Comparison of ENCODE assay signal across 18 mouse cellular contexts in the genomic region with DNA sequence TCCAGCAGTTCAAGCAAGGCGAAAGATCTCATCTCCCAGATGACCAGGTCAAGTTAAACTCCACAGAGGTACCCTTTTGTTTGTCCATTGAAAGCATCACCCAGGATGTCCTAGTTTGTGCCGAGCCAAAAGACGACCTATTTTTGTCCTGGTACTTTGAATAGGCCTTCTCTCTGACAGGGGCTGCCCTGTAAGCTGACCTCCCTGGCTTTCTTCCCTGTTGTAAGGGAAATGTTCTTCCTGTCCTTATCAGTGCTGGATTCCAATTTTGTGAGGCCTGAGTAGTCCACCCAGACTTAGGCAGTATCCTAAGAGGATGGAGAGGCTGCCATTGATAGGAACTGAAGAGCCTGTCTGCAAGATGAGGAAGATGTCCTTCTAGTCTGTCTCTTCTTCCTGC.
A peak's percentile ranks its signal among the peaks of the same experiment; 100 is the strongest.
DNase-seq lines count a peak whose midpoint lies in the region; ATAC-seq and TF ChIP-seq lines count a peak whose summit lies in the region.
"Had no signal": no experiment of that assay in that cellular context is flagged by ENCODE, and none has a peak within 500 bp of the region (broad histone marks: within the 10 kb centered on the region; RNA-seq: fewer than 3 reads in every experiment).

No protein-coding gene starts in this region.

- no peak for ATAC-seq in neural tube, embryonic 13.5 days (ENCODE audit: low read depth)
- ATAC-seq in neural tube, embryonic 15.5 days (ENCODE audit: low FRiP score), result no peak
- ATAC-seq in heart, embryonic 15.5 days (replicated peaks; ENCODE audit: insufficient number of reproducible peaks, insufficient read depth, low FRiP score, low read depth), result no peak
- ATAC-seq: CD4-positive, CD25-positive, alpha-beta regulatory T cell, adult 4 months; liver, postnatal 0 days had no signal

- H3K4me3 ChIP-seq in kidney, adult 2 months (ENCODE audit: insufficient read depth, low read depth, low read length), result no peak overlapping the region
- H3K4me3 ChIP-seq in neural tube, embryonic 13.5 days, result no peak overlapping the region
- no peak overlapping the region for H3K4me3 ChIP-seq in neural tube, embryonic 15.5 days (replicated peaks)
- H3K4me3 ChIP-seq in heart, embryonic 15.5 days, result no peak overlapping the region
- H3K4me3 ChIP-seq: embryonic facial prominence, embryonic 15.5 days; forebrain, embryonic 10.5 days had no signal

- no peak overlapping the region for H3K4me2 ChIP-seq in neural tube, embryonic 13.5 days
- H3K4me2 ChIP-seq in neural tube, embryonic 15.5 days, result no peak overlapping the region
- peak overlapping the region; percentile 32 for H3K4me2 ChIP-seq in heart, embryonic 15.5 days
- H3K4me2 ChIP-seq: embryonic facial prominence, embryonic 15.5 days had no signal

- H3K9me3 ChIP-seq in neural tube, embryonic 13.5 days, result no peaks in the 10 kb centered on the region
- H3K9me3 ChIP-seq in neural tube, embryonic 15.5 days (replicated peaks), result no peaks in the 10 kb centered on the region
- no peaks in the 10 kb centered on the region for H3K9me3 ChIP-seq in heart, embryonic 15.5 days (replicated peaks)
- H3K9me3 ChIP-seq: embryonic facial prominence, embryonic 15.5 days; forebrain, embryonic 10.5 days had no signal

- 52% methylated on average over 3 of the region's 3 CpGs for WGBS in kidney, adult 2 months
- WGBS in neural tube, embryonic 13.5 days, result 67% methylated on average over 3 of the region's 3 CpGs
- WGBS in neural tube, embryonic 15.5 days, result 59% methylated on average over 3 of the region's 3 CpGs
- 29% methylated on average over 3 of the region's 3 CpGs for WGBS in heart, embryonic 15.5 days

- no peak overlapping the region for H3K9ac ChIP-seq in neural tube, embryonic 13.5 days
- no peak overlapping the region for H3K9ac ChIP-seq in neural tube, embryonic 15.5 days (replicated peaks)
- H3K9ac ChIP-seq in heart, embryonic 15.5 days, result no peak overlapping the region
- H3K9ac ChIP-seq: embryonic facial prominence, embryonic 15.5 days; liver, postnatal 0 days had no signal

- H3K27ac ChIP-seq in kidney, adult 2 months (ENCODE audit: insufficient read depth, low read depth, low read length), result no peak overlapping the region
- peak overlapping the region; percentile 24; the same call in 1 of the 2 replicates for H3K27ac ChIP-seq in neural tube, embryonic 13.5 days (replicated peaks)
- no peak overlapping the region; the same call in 1 of the 2 replicates for H3K27ac ChIP-seq in neural tube, embryonic 15.5 days (replicated peaks)
- peak overlapping the region; percentile 81 for H3K27ac ChIP-seq in heart, embryonic 15.5 days
- H3K27ac ChIP-seq: embryonic facial prominence, embryonic 15.5 days; forebrain, embryonic 10.5 days had no signal

- no peak for TF ChIP-seq POLR2A in kidney, adult 2 months (IDR thresholded peaks at IDR 0.05; ENCODE audit: low read depth, low read length)

- TF ChIP-seq CTCF in kidney, adult 2 months (conservative IDR thresholded peaks at IDR 0.05; ENCODE audit: insufficient read depth, insufficient read length, low read depth, low read length), result no peak

- no peaks in the 10 kb centered on the region for H3K36me3 ChIP-seq in kidney, adult 2 months (ENCODE audit: control insufficient read depth, insufficient read depth, low read length)
- H3K36me3 ChIP-seq in neural tube, embryonic 13.5 days, result no peaks in the 10 kb centered on the region
- H3K36me3 ChIP-seq in neural tube, embryonic 15.5 days, result no peaks in the 10 kb centered on the region
- no peaks in the 10 kb centered on the region for H3K36me3 ChIP-seq in heart, embryonic 15.5 days
- H3K36me3 ChIP-seq: embryonic facial prominence, embryonic 15.5 days; forebrain, embryonic 10.5 days; G1E had no signal

- H3K4me1 ChIP-seq in kidney, adult 2 months (ENCODE audit: control insufficient read depth, insufficient read depth, low read length), result no peaks in the 10 kb centered on the region
- H3K4me1 ChIP-seq in neural tube, embryonic 13.5 days (replicated peaks), result peaks cover 27% of the 10 kb centered on the region
- peaks cover 13% of the 10 kb centered on the region for H3K4me1 ChIP-seq in neural tube, embryonic 15.5 days
- H3K4me1 ChIP-seq in heart, embryonic 15.5 days (replicated peaks), result peaks cover 34% of the 10 kb centered on the region
- H3K4me1 ChIP-seq: embryonic facial prominence, embryonic 15.5 days had no signal

- no peaks in the 10 kb centered on the region for H3K27me3 ChIP-seq in kidney, adult 2 months (replicated peaks; ENCODE audit: control insufficient read depth, insufficient read depth, low read length)
- H3K27me3 ChIP-seq in neural tube, embryonic 13.5 days, result no peaks in the 10 kb centered on the region
- H3K27me3 ChIP-seq in neural tube, embryonic 15.5 days (replicated peaks), result no peaks in the 10 kb centered on the region
- no peaks in the 10 kb centered on the region for H3K27me3 ChIP-seq in heart, embryonic 15.5 days
- H3K27me3 ChIP-seq: embryonic facial prominence, embryonic 15.5 days had no signal

- peak; percentile 15 to 56 for DNase-seq in adrenal gland, adult (ENCODE audit: inconsistent age in 2 of 2, low spot score in 1 of 2)
- DNase-seq in adrenal gland, postnatal 25 days, result no peak
- DNase-seq in kidney, adult 2 months, result peak; percentile 43
- no peak for DNase-seq in kidney, adult 8-10 months
- DNase-seq in lung, postnatal 10 days, result no peak
- DNase-seq: adrenal gland, adult 8-10 months; cerebellum, adult 2 months; gastrocnemius, postnatal 14 days; liver, postnatal 0 days; right cerebral cortex, postnatal 4 days; thymus, adult 2 months had no signal

Comparison
In these comparisons a context has a peak if more than half of its experiments do, and no peak if none do; other contexts are left out.
1. DNase-seq: peak in adrenal gland, adult (2 of 2) and kidney, adult 2 months (single experiment); none in adrenal gland, postnatal 25 days (single experiment), kidney, adult 8-10 months (0 of 2) and lung, postnatal 10 days (single experiment).
2. H3K27ac ChIP-seq: peak in neural tube, embryonic 13.5 days (single experiment) and heart, embryonic 15.5 days (single experiment); none in kidney, adult 2 months (single experiment) and neural tube, embryonic 15.5 days (single experiment).